13 mouse cellular contexts compared by ENCODE assay signal in the genomic region with DNA sequence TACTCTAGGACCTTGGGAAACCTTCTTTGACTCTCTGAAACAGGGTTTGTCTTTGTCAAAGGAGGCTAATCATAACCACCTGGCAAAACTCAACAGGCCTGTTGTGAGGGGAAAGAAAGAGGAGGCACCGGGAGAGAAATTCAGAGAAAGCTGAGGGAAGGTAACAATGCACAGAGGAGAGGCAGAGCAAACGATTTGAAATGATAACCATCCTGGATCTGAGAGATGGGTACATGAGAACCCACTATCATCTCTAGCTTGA.
"Had no signal": no experiment of that assay in that cellular context is flagged by ENCODE, and none has a peak within 500 bp of the region (broad histone marks: within the 10 kb centered on the region; RNA-seq: fewer than 3 reads in every experiment).

No protein-coding gene starts in this region.

- H3K27me3 ChIP-seq: limb, embryonic 15.5 days; liver, embryonic 12.5 days; megakaryocyte, embryonic 14.5 days; midbrain, embryonic 12.5 days had no signal

- H3K4me1 ChIP-seq: liver, embryonic 12.5 days; megakaryocyte, embryonic 14.5 days; midbrain, embryonic 12.5 days had no signal

- H3K9ac ChIP-seq: limb, embryonic 15.5 days; liver, embryonic 12.5 days; lung, embryonic 14.5 days; midbrain, embryonic 12.5 days had no signal

- H3K4me3 ChIP-seq: limb, embryonic 15.5 days; liver, embryonic 12.5 days; megakaryocyte, embryonic 14.5 days; midbrain, embryonic 12.5 days had no signal

- DNase-seq: kidney, adult 9 months; kidney, postnatal 36 days; lung, embryonic 14.5 days; lung, postnatal 10 days; right cerebral cortex, adult 18-20 months; right cerebral cortex, postnatal 25 days; thymus, postnatal 36 days had no signal

- H3K4me2 ChIP-seq: limb, embryonic 15.5 days; liver, embryonic 12.5 days; lung, embryonic 14.5 days; midbrain, embryonic 12.5 days had no signal

- ATAC-seq: liver, embryonic 12.5 days had no signal

- H3K9me3 ChIP-seq: limb, embryonic 15.5 days had no signal

- H3K27ac ChIP-seq: kidney, postnatal 0 days; limb, embryonic 15.5 days; liver, embryonic 12.5 days; macrophage; midbrain, embryonic 12.5 days had no signal

- H3K36me3 ChIP-seq: limb, embryonic 15.5 days; liver, embryonic 12.5 days; midbrain, embryonic 12.5 days had no signal
